Mouse (Mus musculus) lung, postnatal 0 days (tissue): ENCODE measurements around the gene Spocd1. TPM values are rescaled to one million over a fixed set of nuclear protein-coding genes. Genes with fewer than 3 reads are reported as not detected.

Experiments
- ATAC-seq: fragments of 200-750 bp; cut with Nextera tagmentation; 2 replicates; pipeline ENCODE4 v1.8.0; 2017; ENCODE audit warnings: moderate library complexity
- DNase-seq: peaks from one replicate; pipeline ENCODE4 v3.0.0-alpha.2; 2016; ENCODE audit warnings: low spot score
- H3K27ac ChIP-seq: fragments of 300-500 bp; sonication (generic); 2 replicates; pipeline ENCODE4 v1.5.1; 2014; ENCODE audit warnings: antibody characterized with exemption, mild to moderate bottlenecking, low read length, mixed read lengths
- H3K27me3 ChIP-seq: fragments of 300-500 bp; sonication (generic); replicated peaks from 2 replicates; pipeline ENCODE4 v1.6.1; 2014; ENCODE audit warnings: low read length, mixed read lengths; ENCODE audit not compliant: insufficient read depth
- H3K36me3 ChIP-seq: fragments of 300-500 bp; sonication (generic); 2 replicates; pipeline ENCODE4 v1.6.1; 2014; ENCODE audit warnings: low read length, mixed read lengths; ENCODE audit not compliant: insufficient read depth
- H3K4me1 ChIP-seq: fragments of 300-500 bp; sonication (generic); 2 replicates; pipeline ENCODE4 v1.6.1; 2014; ENCODE audit warnings: antibody characterized with exemption, low read depth, low read length, mixed read lengths; ENCODE audit not compliant: insufficient read depth
- H3K4me2 ChIP-seq: fragments of 300-500 bp; sonication (generic); replicated peaks from 2 replicates; pipeline ENCODE4 v1.6.1; 2014; ENCODE audit warnings: low read depth, mild to moderate bottlenecking, low read length, moderate library complexity, mixed read lengths
- H3K4me3 ChIP-seq: fragments of 300-500 bp; sonication (generic); 2 replicates; pipeline ENCODE4 v1.5.1; 2014; ENCODE audit warnings: low read depth, low read length
- H3K9ac ChIP-seq: fragments of 300-500 bp; sonication (generic); replicated peaks from 2 replicates; pipeline ENCODE4 v1.6.1; 2014; ENCODE audit warnings: low read depth, mild to moderate bottlenecking
- H3K9me3 ChIP-seq: fragments of 300-500 bp; sonication (generic); 2 replicates; pipeline ENCODE4 v1.6.1; 2016; ENCODE audit warnings: low read length, mixed read lengths
- CTCF ChIP-seq: IDR thresholded peaks from 2 replicates; pipeline ENCODE4 v1.5.1; 2016; ENCODE audit warnings: antibody characterized with exemption, mild to moderate bottlenecking
- EP300 ChIP-seq: IDR thresholded peaks from 2 replicates; pipeline ENCODE4 v1.6.1; 2016; ENCODE audit warnings: antibody characterized with exemption, mild to moderate bottlenecking, control low read depth
- WGBS: fragments of 180-500 bp; shearing (Covaris S2); extraction: QIAGEN DNeasy Blood & Tissue Kit; methylation state at CpG from one replicate; pipeline ENCODE4 v1.1.7; 2014; 5-methylcytosine and 5-hydroxymethylcytosine counted together
- polyA plus RNA-seq: library from polyadenylated mRNA; unstranded; fragments of >200 nt; fragmentation: Nextera tagmentation; extraction: Ambion mirVana; gene quantifications from 2 replicates; pipeline ENCODE4 v1.2.1, GENCODE M21; 2015

Spocd1 gene
- polyA plus RNA-seq, 1 experiment from 2014 or later: not detected

GRCm38 (mm10) chr4:130001710-130002109, 72.7 kb downstream of the Spocd1 start:
- H3K4me2 ChIP-seq: no peak overlapping the region
- DNase-seq (peak; percentile 61), ATAC-seq (peak; percentile 26)
- H3K9me3 ChIP-seq: no peaks in the 10 kb centered on the region
- H3K9ac ChIP-seq: no peak overlapping the region
- WGBS: 16% methylated on average over 5 of the region's 5 CpGs
- no peaks in the 10 kb centered on the region for H3K27me3 ChIP-seq
- no peak overlapping the region for H3K4me3 ChIP-seq
- TF ChIP-seq EP300 (no peak), CTCF (no peak; the same call in 1 of the 2 replicates)
- H3K27ac ChIP-seq: no peak overlapping the region
- H3K4me1 ChIP-seq: no peaks in the 10 kb centered on the region; the same call in 1 of the 2 replicates
- H3K36me3 ChIP-seq: no peaks in the 10 kb centered on the region

GRCm38 (mm10) chr4:130002157-130002556, 73.1 kb downstream of the Spocd1 start:
- no peaks in the 10 kb centered on the region for H3K36me3 ChIP-seq
- H3K4me2 ChIP-seq: no peak overlapping the region
- no peak overlapping the region for H3K27ac ChIP-seq
- WGBS: 41% methylated on average over 10 of the region's 10 CpGs
- DNase-seq: peak; percentile 23
- no peaks in the 10 kb centered on the region for H3K9me3 ChIP-seq
- no peaks in the 10 kb centered on the region; the same call in 1 of the 2 replicates for H3K4me1 ChIP-seq
- ATAC-seq: peak; percentile 52; the same call in 1 of the 2 replicates
- TF ChIP-seq EP300 (no peak), CTCF (no peak)
- no peak overlapping the region for H3K4me3 ChIP-seq
- H3K27me3 ChIP-seq: no peaks in the 10 kb centered on the region
- no peak overlapping the region for H3K9ac ChIP-seq

GRCm38 (mm10) chr4:130005593-130005992, 76.5 kb downstream of the Spocd1 start:
- WGBS: 45% methylated on average over 9 of the region's 9 CpGs

GRCm38 (mm10) chr4:130006533-130006932, 77.5 kb downstream of the Spocd1 start:
- ATAC-seq: peak; percentile 32; the same call in 1 of the 2 replicates
- peak overlapping the region; percentile 33; the same call in 1 of the 2 replicates for H3K4me2 ChIP-seq
- no peak overlapping the region for H3K27ac ChIP-seq
- no peak for TF ChIP-seq EP300
- TF ChIP-seq CTCF: no peak
- H3K4me1 ChIP-seq: no peaks in the 10 kb centered on the region; the same call in 1 of the 2 replicates
- no peak overlapping the region for H3K9ac ChIP-seq
- no peaks in the 10 kb centered on the region for H3K36me3 ChIP-seq
- H3K4me3 ChIP-seq: no peak overlapping the region
- WGBS: 17% methylated on average over 24 of the region's 25 CpGs
- H3K27me3 ChIP-seq: no peaks in the 10 kb centered on the region
- no peak for DNase-seq
- no peaks in the 10 kb centered on the region for H3K9me3 ChIP-seq

More at GRCm38 (mm10) chr4:130005593-130005992, 76.5 kb downstream of the Spocd1 start:
- H3K4me3 ChIP-seq: no peak overlapping the region
- no peak for DNase-seq
- no peaks in the 10 kb centered on the region for H3K27me3 ChIP-seq
- no peak overlapping the region for H3K9ac ChIP-seq
- TF ChIP-seq EP300 (no peak), CTCF (peak; percentile 22)
- ATAC-seq: no peak
- no peaks in the 10 kb centered on the region for H3K9me3 ChIP-seq
- no peaks in the 10 kb centered on the region; the same call in 1 of the 2 replicates for H3K4me1 ChIP-seq
- no peaks in the 10 kb centered on the region for H3K36me3 ChIP-seq
- H3K4me2 ChIP-seq: no peak overlapping the region
- no peak overlapping the region for H3K27ac ChIP-seq

Other genes with a start within 250 kb of the Spocd1 start
- gene Tmem39b, start 232.4 kb upstream of the Spocd1 start, polyA plus RNA-seq: 5.3 and 5.5 TPM in 2 replicates
- gene Khdrbs1, start 186.9 kb upstream of the Spocd1 start, polyA plus RNA-seq: 42.9 and 48.9 TPM in 2 replicates
- 318 and 349 TPM in 2 replicates for gene Ptp4a2, start 118.0 kb upstream of the Spocd1 start, polyA plus RNA-seq
- 0.21 and 0.33 TPM in 2 replicates for gene Adgrb2, start 55.6 kb downstream of the Spocd1 start, polyA plus RNA-seq
- 26.2 and 30.1 TPM in 2 replicates for gene Col16a1, start 118.6 kb downstream of the Spocd1 start, polyA plus RNA-seq
- gene Pef1, start 173.3 kb downstream of the Spocd1 start, polyA plus RNA-seq: 82.0 and 84.6 TPM in 2 replicates
- gene Hcrtr1, start 210.1 kb downstream of the Spocd1 start, polyA plus RNA-seq: 0.08 and 0.18 TPM in 2 replicates
- gene Tinagl1, start 245.9 kb downstream of the Spocd1 start, polyA plus RNA-seq: 213 and 288 TPM in 2 replicates